Mouse (Mus musculus) MEL (cell line): Measurements from ENCODE around the gene Mus81. TPM values are rescaled to one million over a fixed set of nuclear protein-coding genes. Genes with fewer than 3 reads are reported as not detected.

Source experiments
- DNase-seq: peaks from one replicate; pipeline ENCODE4 v3.0.0; 2011; ENCODE audit warnings: low read depth, low spot score
- H3K27ac ChIP-seq: 2 replicates; pipeline ENCODE4 v1.5.1; 2012; ENCODE audit warnings: low read depth, mild to moderate bottlenecking, control low read depth, low read length, moderate library complexity; ENCODE audit not compliant: control insufficient read depth
- H3K27me3 ChIP-seq, 2 experiments: fragments of 150-350 bp in 1 of 2; sonication (generic) in 1 of 2; 2 replicates each; pipeline ENCODE4 v1.6.1; 2012; ENCODE audit warnings: low read length in 2 of 2, mild to moderate bottlenecking in 2 of 2, improper control_type of control experiment in 1 of 2, moderate library complexity in 1 of 2; ENCODE audit not compliant: insufficient read depth in 2 of 2, control insufficient read depth in 1 of 2
- H3K36me3 ChIP-seq, 2 experiments: 2 replicates each; pipeline ENCODE4 v1.6.1; 2012 to 2014; ENCODE audit warnings: low read length in 2 of 2, improper control_type of control experiment in 1 of 2, inconsistent platforms in 1 of 2, mild to moderate bottlenecking in 1 of 2; ENCODE audit not compliant: insufficient read depth in 2 of 2, control insufficient read depth in 1 of 2
- H3K4me1 ChIP-seq, 2 experiments: fragments of 150-350 bp in 1 of 2; sonication (generic) in 1 of 2; 2 replicates each; pipeline ENCODE4 v1.6.1; 2012; ENCODE audit warnings: low read length in 2 of 2, improper control_type of control experiment in 1 of 2, mild to moderate bottlenecking in 1 of 2; ENCODE audit not compliant: insufficient read depth in 2 of 2, control insufficient read depth in 1 of 2
- H3K4me3 ChIP-seq, 2 experiments: fragments of 150-350 bp in 1 of 2; sonication (generic) in 1 of 2; 2 replicates each; pipeline ENCODE4 v1.5.1; 2012; ENCODE audit warnings: low read depth in 2 of 2, low read length in 2 of 2, mild to moderate bottlenecking in 2 of 2, moderate library complexity in 2 of 2, control low read depth in 1 of 2, improper control_type of control experiment in 1 of 2; ENCODE audit not compliant: control insufficient read depth in 1 of 2, insufficient read depth in 1 of 2
- H3K79me2 ChIP-seq: 2 replicates; pipeline ENCODE4 v1.6.1; 2012; ENCODE audit warnings: mild to moderate bottlenecking, low read length, moderate library complexity; ENCODE audit not compliant: control insufficient read depth, poor library complexity, insufficient read depth
- H3K9ac ChIP-seq: 2 replicates; pipeline ENCODE4 v1.6.1; 2012; ENCODE audit warnings: low read depth, mild to moderate bottlenecking, control low read depth, low read length, moderate library complexity; ENCODE audit not compliant: control insufficient read depth, poor library complexity, severe bottlenecking
- H3K9me3 ChIP-seq: fragments of 150-350 bp; sonication (generic); replicated peaks from 2 replicates; pipeline ENCODE4 v1.6.1; 2012; ENCODE audit warnings: mild to moderate bottlenecking, low read length, improper control_type of control experiment, moderate library complexity; ENCODE audit not compliant: insufficient read depth
- CHD1 ChIP-seq: IDR thresholded peaks from 2 replicates; pipeline ENCODE4 v1.6.1; 2012; ENCODE audit warnings: low read depth, mild to moderate bottlenecking, inconsistent platforms, low read length, improper control_type of control experiment
- CHD2 ChIP-seq: IDR thresholded peaks from 2 replicates; pipeline ENCODE4 v1.6.1; 2011; ENCODE audit warnings: low read length, improper control_type of control experiment
- CTCF ChIP-seq, 3 experiments: IDR thresholded peaks in 2 of 3; conservative IDR thresholded peaks in 1 of 3; 2 replicates each; pipeline ENCODE4 v1.5.1; 2011 to 2012; ENCODE audit warnings: low read length in 3 of 3, low read depth in 2 of 3, mild to moderate bottlenecking in 2 of 3, improper control_type of control experiment in 1 of 3, inconsistent platforms in 1 of 3, mixed read lengths in 1 of 3, moderate library complexity in 1 of 3; ENCODE audit not compliant: control insufficient read depth in 1 of 3, insufficient read depth in 1 of 3, poor library complexity in 1 of 3, severe bottlenecking in 1 of 3
- E2F4 ChIP-seq: IDR thresholded peaks from 2 replicates; pipeline ENCODE4 v1.6.1; 2011; ENCODE audit warnings: low read depth, low read length, improper control_type of control experiment, borderline replicate concordance
- ELF1 ChIP-seq: IDR thresholded peaks from 2 replicates; pipeline ENCODE4 v1.6.1; 2014; ENCODE audit warnings: low read depth, mild to moderate bottlenecking, inconsistent platforms, low read length, improper control_type of control experiment, moderate library complexity
- EP300 ChIP-seq, 2 experiments: IDR thresholded peaks; 2 replicates each; pipeline ENCODE4 v1.6.1; 2011; ENCODE audit warnings: improper control_type of control experiment in 2 of 2, low read length in 2 of 2, low read depth in 1 of 2, mild to moderate bottlenecking in 1 of 2
- ETS1 ChIP-seq: IDR thresholded peaks from 2 replicates; pipeline ENCODE4 v1.6.1; 2012; ENCODE audit warnings: low read depth, mild to moderate bottlenecking, inconsistent platforms, low read length, improper control_type of control experiment, moderate library complexity
- GABPA ChIP-seq: IDR thresholded peaks from 2 replicates; pipeline ENCODE4 v1.6.1; 2012; ENCODE audit warnings: low read depth, mild to moderate bottlenecking, inconsistent platforms, low read length, improper control_type of control experiment, moderate library complexity
- GATA1 ChIP-seq: IDR thresholded peaks from 2 replicates; pipeline ENCODE4 v1.6.1; 2011; ENCODE audit warnings: low read depth, low read length, improper control_type of control experiment
- HCFC1 ChIP-seq: IDR thresholded peaks from 2 replicates; pipeline ENCODE4 v1.6.1; 2012; ENCODE audit warnings: low read depth, mild to moderate bottlenecking, inconsistent platforms, low read length, improper control_type of control experiment, moderate library complexity
- JUND ChIP-seq: IDR thresholded peaks from 2 replicates; pipeline ENCODE4 v1.6.1; 2011; ENCODE audit warnings: low read depth, mild to moderate bottlenecking, improper control_type of control experiment, low read length
- MAX ChIP-seq: IDR thresholded peaks from 2 replicates; pipeline ENCODE4 v1.6.1; 2011; ENCODE audit warnings: low read length, improper control_type of control experiment
- MAZ ChIP-seq: IDR thresholded peaks from 2 replicates; pipeline ENCODE4 v1.6.1; 2012; ENCODE audit warnings: low read depth, mild to moderate bottlenecking, inconsistent platforms, low read length, improper control_type of control experiment
- MEF2A ChIP-seq: IDR thresholded peaks from 2 replicates; pipeline ENCODE4 v1.6.1; 2014; ENCODE audit warnings: low read depth, mild to moderate bottlenecking, inconsistent platforms, low read length, improper control_type of control experiment; ENCODE audit not compliant: poor library complexity, insufficient replicate concordance, severe bottlenecking; ENCODE audit errors: extremely low read depth
- MXI1 ChIP-seq: IDR thresholded peaks from 2 replicates; pipeline ENCODE4 v1.6.1; 2011; ENCODE audit warnings: mild to moderate bottlenecking, low read depth, low read length, improper control_type of control experiment
- MYB ChIP-seq: IDR thresholded peaks from 2 replicates; pipeline ENCODE4 v1.6.1; 2011; ENCODE audit warnings: mild to moderate bottlenecking, low read depth, low read length, improper control_type of control experiment
- MYC ChIP-seq: IDR thresholded peaks from 2 replicates; pipeline ENCODE4 v1.6.1; 2011; ENCODE audit warnings: low read depth, mild to moderate bottlenecking, low read length, improper control_type of control experiment, moderate library complexity
- NELFE ChIP-seq: IDR thresholded peaks from 2 replicates; pipeline ENCODE4 v1.6.1; 2011; ENCODE audit warnings: low read depth, low read length, improper control_type of control experiment
- NRF1 ChIP-seq: IDR thresholded peaks from 2 replicates; pipeline ENCODE4 v1.6.1; 2014; ENCODE audit warnings: low read depth, mild to moderate bottlenecking, inconsistent platforms, low read length, improper control_type of control experiment, moderate library complexity; ENCODE audit not compliant: poor library complexity, insufficient read depth, severe bottlenecking
- POLR2A ChIP-seq, 2 experiments: IDR thresholded peaks; 2 replicates each; pipeline ENCODE4 v1.6.1; 2011 to 2012; ENCODE audit warnings: low read length in 2 of 2, mild to moderate bottlenecking in 2 of 2, control low read depth in 1 of 2, improper control_type of control experiment in 1 of 2, low read depth in 1 of 2, moderate library complexity in 1 of 2; ENCODE audit not compliant: control insufficient read depth in 1 of 2, insufficient read depth in 1 of 2, poor library complexity in 1 of 2
- POLR2AphosphoS2 ChIP-seq: IDR thresholded peaks from 2 replicates; pipeline ENCODE4 v1.6.1; 2011; ENCODE audit warnings: low read length, improper control_type of control experiment
- POLR2AphosphoS5 ChIP-seq: IDR thresholded peaks from 2 replicates; pipeline ENCODE4 v1.6.1; 2012; ENCODE audit warnings: low read depth, borderline replicate concordance, mild to moderate bottlenecking, inconsistent platforms, low read length, moderate library complexity, mixed read lengths
- RAD21 ChIP-seq: IDR thresholded peaks from 2 replicates; pipeline ENCODE4 v1.6.1; 2011; ENCODE audit warnings: mild to moderate bottlenecking, low read depth, low read length, improper control_type of control experiment
- TAL1 ChIP-seq: IDR thresholded peaks from 2 replicates; pipeline ENCODE4 v1.6.1; 2012; ENCODE audit warnings: mild to moderate bottlenecking, inconsistent platforms, low read length, moderate library complexity, mixed read lengths
- TCF12 ChIP-seq: IDR thresholded peaks from 2 replicates; pipeline ENCODE4 v1.6.1; 2014; ENCODE audit warnings: low read depth, mild to moderate bottlenecking, inconsistent platforms, low read length, improper control_type of control experiment, moderate library complexity
- UBTF ChIP-seq: IDR thresholded peaks from 2 replicates; pipeline ENCODE4 v1.6.1; 2012; ENCODE audit warnings: low read depth, mild to moderate bottlenecking, inconsistent platforms, low read length, improper control_type of control experiment, moderate library complexity, borderline replicate concordance; ENCODE audit not compliant: insufficient read depth
- USF2 ChIP-seq, 2 experiments: IDR thresholded peaks; 2 replicates each; pipeline ENCODE4 v1.6.1; 2011 to 2012; ENCODE audit warnings: improper control_type of control experiment in 2 of 2, low read length in 2 of 2, borderline replicate concordance in 1 of 2, inconsistent platforms in 1 of 2, low read depth in 1 of 2, mild to moderate bottlenecking in 1 of 2; ENCODE audit not compliant: insufficient read depth in 1 of 2
- ZKSCAN1 ChIP-seq: IDR thresholded peaks from 2 replicates; pipeline ENCODE4 v1.6.1; 2012; ENCODE audit warnings: low read depth, mild to moderate bottlenecking, inconsistent platforms, low read length, improper control_type of control experiment, moderate library complexity
- ZMIZ1 ChIP-seq: IDR thresholded peaks from 2 replicates; pipeline ENCODE4 v1.6.1; 2012; ENCODE audit warnings: low read depth, mild to moderate bottlenecking, inconsistent platforms, low read length, improper control_type of control experiment, moderate library complexity
- polyA plus RNA-seq, 2 experiments: library from polyadenylated mRNA; stranded (reverse) in 1 of 2; unstranded in 1 of 2; fragments of >175 nt in 1 of 2; fragments of >200 nt in 1 of 2; gene quantifications; 2 replicates each; pipeline versions ENCODE4 v1.2.1 to v1.2.4; 2012; ENCODE audit warnings: low replicate concordance in 2 of 2, low read depth in 1 of 2; ENCODE audit not compliant: insufficient read length in 2 of 2, insufficient read depth in 1 of 2, missing spikeins in 1 of 2
- total RNA-seq: library from RNA; depleted of rRNA; stranded (reverse); fragments of 300-350 nt; gene quantifications from 2 replicates; pipeline ENCODE4 v1.2.3, GENCODE M21; 2012

The Mus81 gene
- total and polyA plus RNA-seq, 3 experiments, result 38.9 to 50.5 TPM; not detected in 1

GRCm38 (mm10) chr19:5490898-5491708, 2.9 kb upstream of the Mus81 start (continued):
- TF ChIP-seq ZMIZ1, result peak; percentile 91
- TF ChIP-seq GABPA, result no peak
- peak; percentile 75 for TF ChIP-seq HCFC1
- TF ChIP-seq MEF2A, result no peak
- TF ChIP-seq NELFE, result peak; percentile 80
- peak; percentile 61 for TF ChIP-seq NRF1
- TF ChIP-seq CHD1, result peak; percentile 88; the same call in 1 of the 2 replicates
- 0 out of 2 replicates have a peak, but pooled peaks have one; percentile 5 for TF ChIP-seq MYB
- no peak for TF ChIP-seq CTCF (IDR thresholded peaks at IDR 0.05 in 2 of 3, conservative IDR thresholded peaks at IDR 0.05 in 1 of 3; ENCODE audit: control insufficient read depth in 1 of 3, insufficient read depth in 1 of 3, low read depth in 2 of 3, low read length in 3 of 3, poor library complexity in 1 of 3, severe bottlenecking in 1 of 3)
- peak; percentile 90 for TF ChIP-seq MAX
- TF ChIP-seq EP300 (IDR thresholded peaks at IDR 0.05; ENCODE audit: low read depth in 1 of 2, low read length in 2 of 2), result peak in 1 of 2 experiments; percentile 40; a peak in 1 of 4 replicates
- no peak for TF ChIP-seq JUND

- H3K4me1 ChIP-seq, result peaks cover 0 to 12% of the 10 kb centered on the region in 2 experiments; a peak in 2 of 4 replicates
- peak; percentile 66 for TF ChIP-seq NRF1
- no peak for TF ChIP-seq MYC
- TF ChIP-seq MYB, result no peak
- TF ChIP-seq ETS1, result no peak; the same call in 1 of the 2 replicates
- TF ChIP-seq E2F4, result no peak
- peak; percentile 93 for TF ChIP-seq ELF1
- TF ChIP-seq POLR2AphosphoS2, result peak; percentile 87
- 0 out of 2 replicates have a peak, but pooled peaks have one; percentile 71 for TF ChIP-seq MXI1
- peak; percentile 65; the same call in 1 of the 2 replicates for TF ChIP-seq TCF12
- peak; percentile 62; the same call in 1 of the 2 replicates for TF ChIP-seq MEF2A
- TF ChIP-seq MAX, result peak; percentile 8
- TF ChIP-seq CTCF (IDR thresholded peaks at IDR 0.05 in 2 of 3, conservative IDR thresholded peaks at IDR 0.05 in 1 of 3; ENCODE audit: control insufficient read depth in 1 of 3, insufficient read depth in 1 of 3, low read depth in 2 of 3, low read length in 3 of 3, poor library complexity in 1 of 3, severe bottlenecking in 1 of 3), result peak in 1 of 3 experiments; percentile 17; a peak in 1 of 6 replicates
- TF ChIP-seq POLR2A (IDR thresholded peaks at IDR 0.05; ENCODE audit: control insufficient read depth in 1 of 2, insufficient read depth in 1 of 2, low read depth in 1 of 2, low read length in 2 of 2, poor library complexity in 1 of 2), result peak; percentile 94 to 98
- TF ChIP-seq CHD1, result no peak
- TF ChIP-seq MAZ, result no peak; the same call in 1 of the 2 replicates
- TF ChIP-seq USF2 (IDR thresholded peaks at IDR 0.05; ENCODE audit: borderline replicate concordance in 1 of 2, insufficient read depth in 1 of 2, low read depth in 1 of 2, low read length in 2 of 2), result no peak
- TF ChIP-seq GATA1, result no peak
- no peak for TF ChIP-seq RAD21
- peak; percentile 89 for TF ChIP-seq ZMIZ1
- no peak for TF ChIP-seq TAL1
- peak; percentile 87; the same call in 1 of the 2 replicates for TF ChIP-seq POLR2AphosphoS5
- TF ChIP-seq UBTF, result no peak
- TF ChIP-seq JUND, result no peak
- no peak for TF ChIP-seq ZKSCAN1
- peak; percentile 43; the same call in 1 of the 2 replicates for TF ChIP-seq CHD2
Measured at GRCm38 (mm10) chr19:5490313-5490897, 2.2 kb upstream of the Mus81 start, which contains the start of gene Cfl1. TSS of gene Cfl1 (plus strand) at chr19:5490455.

More at GRCm38 (mm10) chr19:5490313-5490897, 2.2 kb upstream of the Mus81 start, which contains the start of gene Cfl1:
- Histone ChIP-seq H3K79me2 (peaks cover 31% of the 10 kb centered on the region), H3K9me3 (no peaks in the 10 kb centered on the region), H3K27me3 (no peaks in the 10 kb centered on the region), H3K9ac (peak within 1 kb of the TSS; percentile 99), H3K36me3 (peaks cover 0 to 13% of the 10 kb centered on the region in 2 experiments), H3K27ac (peak within 1 kb of the TSS; percentile 93), H3K4me3 (peak within 1 kb of the TSS; percentile 80 to 87)
- peak; percentile 98 for DNase-seq
